Mouse (Mus musculus) lung, adult 2 months (tissue): Measurements from ENCODE around the gene Ccdc116. TPM values are rescaled to one million over a fixed set of nuclear protein-coding genes. Genes with fewer than 3 reads are reported as not detected.

ENCODE experiments used
- DNase-seq: peaks from one replicate; pipeline ENCODE4 v3.0.0; 2022
- H3K4me1 ChIP-seq: fragments of 200-500 bp; 2 replicates; pipeline ENCODE4 v1.6.1; 2011; ENCODE audit warnings: low read length; ENCODE audit not compliant: control insufficient read depth, insufficient read depth
- H3K4me3 ChIP-seq: fragments of 200-500 bp; replicated peaks from 2 replicates; pipeline ENCODE3; 2011; ENCODE audit warnings: low read depth, mild to moderate bottlenecking, control low read depth, low read length; ENCODE audit errors: extremely low read depth
- CTCF ChIP-seq: fragments of 200-500 bp; IDR thresholded peaks from 2 replicates; pipeline ENCODE4 v1.5.1; 2011; ENCODE audit warnings: mild to moderate bottlenecking, low read length, control low read depth; ENCODE audit not compliant: insufficient read depth
- POLR2A ChIP-seq: fragments of 200-500 bp; IDR thresholded peaks from 2 replicates; pipeline ENCODE4 v1.6.1; 2011; ENCODE audit warnings: low read depth, mild to moderate bottlenecking, control low read depth, low read length, borderline replicate concordance; ENCODE audit errors: extremely low read depth
- WGBS: fragments of 180-500 bp; shearing (Covaris S2); methylation state at CpG from one replicate; pipeline ENCODE4 v1.1.7; 2018; 5-methylcytosine and 5-hydroxymethylcytosine counted together
- polyA plus RNA-seq: library from polyadenylated mRNA; depleted of rRNA; stranded (reverse); fragments of >200 nt; gene quantifications from 2 replicates; pipeline ENCODE4 v1.2.3, GENCODE M21; 2012

The Ccdc116 gene
- polyA plus RNA-seq, 1 experiment, result 0.91 TPM

DNA sequence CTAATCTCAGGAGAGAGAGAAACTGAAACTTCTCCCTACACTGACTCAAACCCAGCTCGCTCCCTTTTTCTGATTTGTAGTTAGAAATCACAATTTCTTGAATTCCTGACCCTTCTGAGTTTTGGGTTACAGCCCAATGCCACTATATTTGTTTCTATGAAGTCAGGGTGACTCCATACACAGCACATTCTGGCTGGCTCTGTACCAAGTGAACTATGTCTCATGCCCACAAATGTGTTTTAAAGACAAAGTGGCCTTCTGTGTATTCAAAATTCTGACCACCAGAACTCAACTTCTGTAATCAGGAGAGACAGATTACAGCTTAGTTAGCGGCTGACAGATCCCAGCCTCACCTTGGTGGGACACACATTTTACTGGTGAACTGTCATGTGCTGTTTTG lies 7.3 kb upstream of the Ccdc116 start:
- Histone ChIP-seq H3K4me3 (no peak overlapping the region), H3K4me1 (no peaks in the 10 kb centered on the region)
- 89% methylated on average over 2 of the region's 2 CpGs for WGBS
- TF ChIP-seq CTCF, result no peak
- TF ChIP-seq POLR2A, result no peak
- no peak for DNase-seq

DNA sequence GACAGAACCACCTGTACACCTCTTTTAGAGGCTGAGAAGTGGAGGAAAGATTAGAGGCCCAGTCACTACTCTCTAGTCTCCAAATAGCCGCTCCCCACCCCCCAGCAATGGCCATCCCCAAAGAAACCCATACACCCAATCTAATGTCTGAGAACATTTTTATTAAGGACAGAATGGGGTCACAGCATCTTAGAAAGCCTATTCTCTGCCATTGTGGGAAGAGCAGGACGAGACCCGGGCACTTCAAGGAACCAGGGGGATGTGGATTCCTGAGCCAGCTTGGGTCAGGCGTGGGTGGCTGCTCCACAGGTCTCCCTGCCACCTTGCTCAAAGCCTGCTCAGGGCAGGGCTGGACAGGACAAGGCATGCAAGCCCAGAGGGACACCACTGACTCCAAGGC lies 4.8 kb upstream of the Ccdc116 start:
- DNase-seq, result no peak
- H3K4me3 ChIP-seq, result no peak overlapping the region
- WGBS, result 94% methylated on average over 4 of the region's 4 CpGs
- TF ChIP-seq POLR2A, result no peak
- no peak for TF ChIP-seq CTCF
- H3K4me1 ChIP-seq, result peaks cover 10% of the 10 kb centered on the region

DNA sequence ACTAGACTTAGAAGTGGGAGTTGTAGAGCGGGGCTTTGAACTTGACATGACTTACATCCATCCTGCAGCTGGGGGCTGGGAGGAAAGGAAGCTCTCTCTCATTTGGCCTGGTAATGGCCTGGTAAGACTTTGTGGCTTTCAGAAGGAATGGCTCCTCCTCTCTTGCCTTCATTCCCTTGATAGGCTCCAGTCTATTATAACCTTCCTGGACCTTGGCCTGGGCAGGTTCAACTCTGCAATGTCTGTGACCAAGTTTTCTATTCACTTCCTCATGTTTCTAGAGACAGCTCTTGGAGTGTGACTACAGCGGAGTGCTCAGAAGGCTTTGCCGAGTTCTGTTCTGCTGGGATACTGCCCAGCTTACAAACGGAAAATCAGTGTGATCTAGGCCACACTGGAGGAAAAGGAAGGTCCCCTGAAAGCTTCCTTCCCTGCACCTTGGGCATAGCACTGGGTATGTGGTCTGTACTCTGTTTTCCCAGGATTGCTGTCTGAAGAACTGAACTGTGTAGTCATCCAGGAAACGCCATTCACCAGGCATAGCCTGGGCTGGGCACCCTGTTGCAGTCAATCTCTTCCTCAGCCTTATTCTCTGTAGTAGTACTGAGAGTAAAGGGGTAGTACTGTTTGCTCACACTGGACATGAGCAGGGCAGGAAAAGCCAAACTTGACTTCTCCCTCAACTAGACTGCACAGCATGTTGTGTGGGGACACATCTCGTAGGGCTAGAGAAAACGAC lies 3.7 kb upstream of the Ccdc116 start:
- DNase-seq, result no peak
- H3K4me1 ChIP-seq, result peaks cover 10% of the 10 kb centered on the region
- TF ChIP-seq POLR2A (no peak), CTCF (no peak)
- WGBS, result 75% methylated on average over 7 of the region's 7 CpGs
- H3K4me3 ChIP-seq, result no peak overlapping the region

DNA sequence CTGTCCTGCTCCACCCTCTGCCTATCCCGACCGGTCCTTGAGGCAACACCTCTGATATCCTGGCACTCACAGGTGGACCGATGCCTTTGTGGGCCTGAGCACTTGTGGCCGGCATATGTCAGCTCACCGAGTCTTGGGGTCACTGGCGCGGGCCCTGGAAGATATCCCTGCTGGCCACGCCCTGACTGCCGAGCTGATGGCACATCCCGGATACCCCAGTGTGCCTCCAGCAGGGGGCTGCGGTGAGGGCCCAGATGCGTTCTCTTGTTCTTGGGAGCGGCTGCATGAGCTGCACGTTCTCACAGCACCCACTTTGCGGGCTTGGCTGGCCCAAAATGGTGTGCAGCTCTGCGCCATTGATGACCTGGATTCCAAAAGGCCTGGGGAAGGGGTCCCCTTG lies 1.1 kb upstream of the Ccdc116 start:
- TF ChIP-seq CTCF (no peak), POLR2A (no peak)
- no peak overlapping the region for H3K4me3 ChIP-seq
- peaks cover 10% of the 10 kb centered on the region for H3K4me1 ChIP-seq
- 28% methylated on average over 16 of the region's 16 CpGs for WGBS
- no peak for DNase-seq

DNA sequence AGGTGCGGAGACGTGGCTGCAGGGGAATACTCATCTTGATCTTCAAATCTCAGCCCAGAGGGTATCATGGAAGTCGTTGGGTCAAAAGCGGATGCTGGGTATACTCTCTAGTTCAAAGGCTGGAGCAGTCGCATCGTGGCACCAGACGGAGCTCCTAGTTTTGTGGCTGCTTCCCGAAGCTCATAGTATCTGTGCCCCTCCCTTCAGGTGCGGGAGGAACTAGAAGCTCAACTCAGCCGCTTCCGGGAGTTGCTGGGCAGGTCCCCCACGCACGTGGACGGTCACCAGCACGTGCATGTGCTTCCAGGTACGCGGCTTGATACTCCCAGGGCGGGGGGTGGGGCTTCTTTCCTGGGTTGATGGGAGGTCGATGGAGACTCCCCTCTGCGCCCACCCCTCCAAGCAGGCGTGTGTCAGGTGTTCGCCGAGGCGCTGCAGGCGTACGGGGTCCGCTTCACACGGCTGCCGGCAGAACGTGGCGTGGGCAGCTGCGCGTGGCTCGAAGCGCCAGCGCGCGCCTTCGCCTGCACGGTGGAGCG lies 431 bp upstream of the Ccdc116 start:
- peaks cover 10% of the 10 kb centered on the region for H3K4me1 ChIP-seq
- peak overlapping the region; percentile 64 for H3K4me3 ChIP-seq
- WGBS, result 1% methylated on average over 41 of the region's 41 CpGs
- DNase-seq, result no peak
- no peak for TF ChIP-seq POLR2A
- no peak for TF ChIP-seq CTCF

DNA sequence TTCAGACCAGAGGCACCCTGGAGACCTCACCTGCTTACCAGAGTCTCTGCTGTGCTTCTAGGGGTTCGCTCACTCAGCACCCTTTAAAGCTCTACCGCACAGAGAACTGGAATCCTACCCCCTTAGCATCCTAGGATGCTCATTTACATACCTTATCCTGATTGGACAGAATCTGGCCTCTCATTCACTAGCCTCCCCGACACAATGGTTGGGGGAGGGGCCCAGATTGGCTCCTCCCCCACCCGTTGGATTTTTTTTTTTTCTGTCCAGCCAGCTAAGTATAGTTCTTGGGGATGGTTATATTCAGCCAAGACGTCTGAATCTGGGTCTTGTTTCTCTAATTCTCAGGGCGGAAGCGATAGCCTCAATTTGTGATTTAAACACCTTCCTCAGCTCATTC lies 2.7 kb downstream of the Ccdc116 start, which contains the start of gene Ydjc:
Gene Ydjc (plus strand): TSS at position 283 of the 400 bp plus-strand sequence.
- no peak for DNase-seq
- TF ChIP-seq CTCF (no peak), POLR2A (no peak)
- 32% methylated on average over 7 of the region's 7 CpGs for WGBS

DNA sequence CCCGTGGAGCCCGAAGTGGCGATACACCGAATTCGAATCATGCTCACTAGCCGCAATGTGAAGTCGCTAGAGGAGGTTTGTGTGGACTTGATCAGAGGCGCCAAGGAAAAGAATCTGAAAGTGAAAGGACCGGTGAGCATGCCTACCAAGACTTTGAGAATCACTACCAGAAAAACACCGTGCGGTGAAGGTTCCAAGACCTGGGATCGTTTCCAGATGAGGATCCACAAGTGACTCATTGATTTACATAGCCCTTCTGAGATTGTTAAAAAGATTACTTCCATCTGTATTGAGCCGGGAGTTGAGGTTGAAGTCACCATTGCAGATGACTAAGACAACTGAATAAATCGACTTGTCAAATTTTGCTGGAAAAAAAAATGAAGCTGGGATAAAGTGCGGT lies 9.7 kb downstream of the Ccdc116 start:
- TF ChIP-seq POLR2A (no peak), CTCF (no peak)
- H3K4me1 ChIP-seq, result no peaks in the 10 kb centered on the region
- WGBS, result 82% methylated on average over 15 of the region's 15 CpGs
- DNase-seq, result no peak
- H3K4me3 ChIP-seq, result no peak overlapping the region

More for the DNA sequence above, 2.7 kb downstream of the Ccdc116 start, which contains the start of gene Ydjc:
- H3K4me3 ChIP-seq, result no peak within 1 kb of the TSS
- peaks cover 10% of the 10 kb centered on the region for H3K4me1 ChIP-seq

DNA sequence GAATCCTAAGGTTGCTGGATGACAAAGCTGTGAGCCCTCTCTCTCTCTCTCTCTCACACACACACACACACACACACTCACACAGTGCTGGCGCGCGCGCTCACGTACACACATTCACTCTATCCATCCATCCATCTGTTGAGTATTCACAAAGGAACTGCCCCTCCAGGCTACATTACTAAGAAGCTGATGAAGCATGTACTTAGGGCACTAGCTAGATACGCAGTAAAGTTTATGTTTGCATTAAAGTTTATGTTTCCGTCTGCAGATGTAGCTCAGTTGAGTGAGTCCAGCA lies 14.2 kb downstream of the Ccdc116 start:
- no peak for DNase-seq
- H3K4me1 ChIP-seq, result peaks cover 3% of the 10 kb centered on the region; the same call in 1 of the 2 replicates
- H3K4me3 ChIP-seq, result no peak overlapping the region
- WGBS, result 38% methylated on average over 7 of the region's 7 CpGs
- TF ChIP-seq POLR2A (no peak), CTCF (no peak)

DNA sequence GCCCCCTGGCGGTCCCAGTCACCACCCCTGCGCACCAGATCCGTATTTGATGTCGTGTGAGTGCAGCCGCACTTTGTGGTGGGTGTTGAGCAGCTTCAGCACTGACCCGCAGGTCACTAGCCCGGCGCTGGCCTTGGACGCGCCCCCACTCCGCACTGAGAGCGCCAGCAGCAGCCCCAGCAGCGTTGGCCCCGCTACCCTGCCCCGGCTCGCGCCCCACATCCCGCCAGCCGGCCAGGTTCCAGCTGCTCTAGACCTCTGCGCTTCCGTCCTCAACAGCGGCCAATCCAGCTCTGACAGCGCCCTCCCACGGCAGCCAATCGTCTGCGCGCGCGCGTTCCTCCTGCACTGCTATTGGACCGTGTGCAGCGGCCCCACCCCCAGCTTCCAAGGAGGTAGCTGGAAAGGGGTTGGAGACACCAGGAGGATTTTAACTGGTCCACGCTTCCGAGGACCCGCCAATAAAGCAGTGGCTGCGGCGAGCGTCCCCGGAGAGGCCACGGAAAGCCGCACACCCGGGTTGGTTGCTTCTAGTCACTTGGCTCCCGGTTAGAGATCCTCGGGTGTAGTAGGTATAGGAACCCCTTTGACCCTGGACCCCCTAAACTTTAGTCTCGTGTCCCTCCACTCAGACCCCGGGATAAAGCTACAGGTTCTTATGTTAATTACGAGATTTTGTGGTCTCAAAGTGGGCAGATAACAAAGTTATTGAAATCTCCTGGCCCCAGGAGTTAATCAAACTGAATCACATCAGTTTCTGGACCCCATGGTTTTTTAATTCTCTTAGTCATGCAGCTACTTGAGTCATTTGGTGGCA lies 14.7 kb downstream of the Ccdc116 start, which contains the start of gene Sdf2l1:
Gene Sdf2l1 (minus strand): TSS at position 295 of the 817 bp plus-strand sequence.
- under 1% methylated on average over 47 of the region's 47 CpGs for WGBS

More for the DNA sequence above, 14.7 kb downstream of the Ccdc116 start, which contains the start of gene Sdf2l1:
- peak; percentile 95 for DNase-seq
- TF ChIP-seq POLR2A, result peak; percentile 29; the same call in 1 of the 2 replicates
- 0 out of 2 replicates have a peak, but pooled peaks have one; percentile 4 for TF ChIP-seq CTCF
- peak within 1 kb of the TSS; percentile 86 for H3K4me3 ChIP-seq
- peaks cover 3% of the 10 kb centered on the region; the same call in 1 of the 2 replicates for H3K4me1 ChIP-seq
